Mouse (Mus musculus) bone marrow macrophage, adult 2 months (primary cell): ENCODE measurements around the gene Pola2. TPM values are rescaled to one million over a fixed set of nuclear protein-coding genes. Genes with fewer than 3 reads are reported as not detected.

Experiments used
- H3K27ac ChIP-seq: 2 replicates; pipeline ENCODE4 v1.5.1; 2012; ENCODE audit warnings: low read depth, low read length; ENCODE audit not compliant: insufficient read depth
- H3K4me1 ChIP-seq: 2 replicates; pipeline ENCODE4 v1.6.1; 2012; ENCODE audit warnings: low read length; ENCODE audit not compliant: control insufficient read depth, insufficient read depth
- H3K4me3 ChIP-seq: 2 replicates; pipeline ENCODE4 v1.5.1; 2012; ENCODE audit warnings: mild to moderate bottlenecking, low read length, moderate library complexity; ENCODE audit not compliant: insufficient read depth
- CTCF ChIP-seq: IDR thresholded peaks from 2 replicates; pipeline ENCODE4 v1.5.1; 2012; ENCODE audit warnings: low read depth, mild to moderate bottlenecking, low read length, moderate library complexity
- POLR2A ChIP-seq: IDR thresholded peaks from 2 replicates; pipeline ENCODE4 v1.6.1; 2012; ENCODE audit warnings: mild to moderate bottlenecking, low read depth, low read length, borderline replicate concordance
- polyA plus RNA-seq: library from polyadenylated mRNA; stranded (reverse); fragments of >200 nt; gene quantifications from 2 replicates; pipeline ENCODE4 v1.2.4, GENCODE M21; 2012; ENCODE audit not compliant: missing spikeins, insufficient read depth, insufficient read length

Gene Pola2
- polyA plus RNA-seq, 1 experiment: 24.7 TPM

DNA sequence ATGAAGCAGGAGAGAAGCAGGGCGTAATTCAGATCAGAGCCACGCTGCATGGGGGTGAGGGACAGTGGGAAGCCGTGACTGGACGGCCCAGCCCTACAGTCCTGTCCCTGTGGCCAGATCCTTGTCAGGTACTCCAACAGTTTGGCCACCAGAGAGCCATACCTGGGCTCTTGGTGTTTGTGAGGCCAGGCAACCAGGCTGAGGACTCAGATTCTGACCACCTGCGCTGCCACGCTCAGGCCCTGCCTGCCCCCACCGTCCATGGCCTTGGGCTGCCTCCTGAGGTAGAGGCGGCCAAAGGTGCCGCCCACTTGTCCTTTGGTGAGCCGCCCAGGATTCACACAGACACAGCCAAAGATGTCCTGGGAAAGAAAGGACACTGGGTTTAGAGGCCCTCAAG is 23.3 kb downstream of the Pola2 start:
- no peak for TF ChIP-seq CTCF
- no peak for TF ChIP-seq POLR2A
- peaks cover 22% of the 10 kb centered on the region for H3K4me1 ChIP-seq
- H3K27ac ChIP-seq: no peak overlapping the region
- no peak overlapping the region for H3K4me3 ChIP-seq

DNA sequence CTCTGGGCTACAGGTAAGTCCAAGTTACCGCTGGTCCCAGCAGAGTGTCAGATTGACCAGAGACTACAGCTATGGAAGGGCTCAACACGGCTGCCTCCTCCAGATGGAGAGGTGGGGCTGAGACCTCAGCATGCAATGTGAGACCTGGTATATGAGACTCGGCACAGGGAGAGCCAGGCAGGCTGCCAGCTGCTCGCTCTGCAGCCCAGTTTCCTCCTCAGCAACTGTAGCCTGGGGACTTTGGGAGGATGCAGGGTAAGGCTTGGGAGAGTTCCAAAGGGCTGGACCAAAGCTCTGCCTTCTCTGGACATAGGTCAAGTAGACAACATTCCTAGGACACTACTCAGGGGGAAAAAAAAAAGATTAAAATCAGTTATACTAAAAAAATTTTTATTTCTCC is 23.8 kb downstream of the Pola2 start:
- Histone ChIP-seq H3K27ac (no peak overlapping the region), H3K4me3 (no peak overlapping the region), H3K4me1 (peaks cover 19% of the 10 kb centered on the region)
- TF ChIP-seq POLR2A (no peak), CTCF (no peak)

DNA sequence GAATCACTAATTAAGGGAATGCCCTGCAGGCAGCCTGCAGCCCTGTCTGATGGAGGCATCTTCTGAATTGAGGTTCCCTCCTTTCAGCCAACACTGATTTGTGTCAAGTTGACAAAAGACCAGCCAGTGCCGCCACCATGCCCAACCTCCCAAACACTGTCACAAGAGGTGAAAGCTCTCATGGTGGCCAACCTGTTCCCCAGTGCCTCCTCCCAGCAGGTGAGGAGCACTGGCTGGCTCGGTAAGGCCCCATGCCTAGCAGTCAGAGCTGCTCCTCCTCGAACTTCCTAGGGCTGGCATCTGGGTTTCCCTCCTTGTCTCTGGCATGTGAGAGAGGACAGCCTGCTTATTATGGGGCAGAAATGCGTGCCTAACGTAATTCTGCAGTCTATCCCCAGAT is 24.3 kb downstream of the Pola2 start:
- H3K4me1 ChIP-seq: peaks cover 15% of the 10 kb centered on the region
- TF ChIP-seq POLR2A (no peak), CTCF (no peak)
- H3K4me3 ChIP-seq: no peak overlapping the region
- no peak overlapping the region for H3K27ac ChIP-seq

DNA sequence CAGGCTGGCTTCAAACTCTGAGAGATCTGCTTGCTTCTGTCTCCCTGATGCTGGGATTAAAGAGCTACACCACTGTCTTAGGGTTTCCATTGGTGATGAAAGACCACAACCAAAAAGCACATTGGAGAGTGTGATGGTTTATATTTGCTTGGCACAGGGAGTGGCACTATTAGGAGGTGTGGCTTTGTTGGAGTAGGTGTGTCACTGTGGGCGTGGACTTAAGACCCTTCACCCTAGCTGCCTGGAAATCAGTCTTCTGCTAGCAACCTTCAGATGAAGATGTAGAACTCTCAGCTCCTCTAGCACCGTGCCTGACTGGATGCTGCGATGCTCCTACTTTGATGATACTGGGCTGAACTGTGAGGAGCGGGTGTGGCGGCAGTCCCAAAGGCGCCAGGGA is 25.5 kb downstream of the Pola2 start:
- no peak overlapping the region for H3K4me3 ChIP-seq
- peaks cover 5% of the 10 kb centered on the region; the same call in 1 of the 2 replicates for H3K4me1 ChIP-seq
- H3K27ac ChIP-seq: no peak overlapping the region
- TF ChIP-seq CTCF (no peak), POLR2A (no peak)

DNA sequence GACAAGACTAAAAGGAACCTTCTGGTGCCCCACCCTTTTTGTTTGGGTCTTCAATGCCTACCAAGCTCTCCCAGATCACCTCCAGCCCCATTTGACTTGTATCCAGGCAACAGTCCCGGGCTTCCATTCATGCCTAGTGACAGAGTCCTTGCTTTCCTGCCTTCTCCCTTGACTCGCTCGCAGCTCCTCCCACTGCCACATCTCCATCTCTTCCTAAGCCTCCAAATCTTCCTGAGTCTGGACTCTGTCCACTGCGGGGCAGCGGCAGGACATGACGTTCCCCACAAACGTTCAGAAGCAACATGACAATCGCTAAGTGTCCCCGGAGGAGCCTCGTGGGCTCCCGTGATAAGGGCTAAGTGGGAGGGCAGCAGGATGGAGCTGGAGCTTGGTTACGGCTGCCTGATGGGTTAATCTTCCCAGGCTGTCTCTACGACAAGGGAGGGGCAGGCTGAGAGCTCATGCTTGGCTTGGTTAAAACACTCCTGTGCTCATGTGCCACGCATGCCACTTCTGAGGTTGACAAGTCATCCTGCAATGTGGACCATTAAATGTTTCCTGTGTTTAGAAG is 26.1 kb downstream of the Pola2 start:
- Histone ChIP-seq H3K4me3 (no peak overlapping the region), H3K4me1 (peaks cover 5% of the 10 kb centered on the region; the same call in 1 of the 2 replicates), H3K27ac (no peak overlapping the region)
- TF ChIP-seq CTCF (no peak), POLR2A (no peak)

DNA sequence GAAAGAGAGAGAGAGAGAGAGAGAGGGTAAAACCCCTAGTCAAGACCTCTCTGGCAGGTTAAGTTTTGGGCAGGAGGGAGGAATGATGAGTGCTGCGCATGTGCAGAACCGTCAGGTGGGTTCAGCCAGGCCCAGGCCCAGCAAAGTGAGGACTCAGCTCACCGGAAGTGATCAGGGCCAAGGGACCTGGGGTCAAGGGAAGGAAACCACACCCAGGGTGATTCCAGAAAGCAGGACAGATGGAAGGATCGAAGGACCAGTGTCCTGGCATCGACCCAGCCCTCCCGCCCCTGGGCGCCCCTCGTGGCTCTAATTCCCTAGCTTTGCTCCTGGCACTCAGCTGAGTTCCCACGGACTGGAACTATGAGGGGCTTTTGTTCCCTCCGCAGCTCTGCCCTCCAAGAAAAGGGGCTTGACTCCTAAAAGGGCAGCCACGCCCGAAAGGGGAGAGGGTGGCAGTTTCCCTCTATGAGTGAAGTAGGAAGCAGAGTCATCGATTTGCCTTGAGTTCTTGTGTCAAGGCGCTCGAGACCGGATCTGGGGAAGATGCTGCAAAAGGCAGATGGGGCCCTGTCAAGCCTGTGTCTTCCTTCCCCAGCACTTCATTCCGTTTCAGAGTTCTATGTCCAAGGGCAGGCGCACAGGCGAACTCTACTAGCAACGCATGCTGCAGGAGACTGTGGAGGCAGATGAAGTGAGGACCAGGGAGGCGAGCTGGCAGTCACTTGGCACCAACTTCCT is 26.7 kb downstream of the Pola2 start:
- Histone ChIP-seq H3K27ac (no peak overlapping the region), H3K4me3 (no peak overlapping the region), H3K4me1 (peaks cover 5% of the 10 kb centered on the region)
- TF ChIP-seq POLR2A: no peak
- TF ChIP-seq CTCF: no peak

DNA sequence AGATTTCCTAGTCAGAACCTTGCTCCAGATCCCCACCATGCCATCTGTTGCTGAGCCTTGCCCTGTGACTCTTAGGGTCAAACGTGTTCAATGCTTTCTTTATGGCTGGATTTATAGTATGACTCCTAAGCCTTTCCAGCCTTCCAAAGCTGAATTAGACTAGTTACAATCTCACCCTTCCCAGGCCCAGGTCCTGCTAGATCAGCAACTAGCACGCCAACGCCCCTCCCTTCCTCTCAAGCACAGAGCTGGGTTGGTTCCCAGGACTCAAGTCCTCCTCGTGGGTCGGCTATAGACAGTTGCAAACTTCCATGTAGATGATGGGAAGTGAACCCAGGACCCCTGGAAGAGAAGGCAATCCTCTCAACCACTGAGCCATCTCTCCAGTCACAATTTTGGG is 28.3 kb downstream of the Pola2 start:
- H3K4me1 ChIP-seq: peaks cover 19% of the 10 kb centered on the region
- no peak for TF ChIP-seq CTCF
- H3K27ac ChIP-seq: no peak overlapping the region
- H3K4me3 ChIP-seq: no peak overlapping the region

DNA sequence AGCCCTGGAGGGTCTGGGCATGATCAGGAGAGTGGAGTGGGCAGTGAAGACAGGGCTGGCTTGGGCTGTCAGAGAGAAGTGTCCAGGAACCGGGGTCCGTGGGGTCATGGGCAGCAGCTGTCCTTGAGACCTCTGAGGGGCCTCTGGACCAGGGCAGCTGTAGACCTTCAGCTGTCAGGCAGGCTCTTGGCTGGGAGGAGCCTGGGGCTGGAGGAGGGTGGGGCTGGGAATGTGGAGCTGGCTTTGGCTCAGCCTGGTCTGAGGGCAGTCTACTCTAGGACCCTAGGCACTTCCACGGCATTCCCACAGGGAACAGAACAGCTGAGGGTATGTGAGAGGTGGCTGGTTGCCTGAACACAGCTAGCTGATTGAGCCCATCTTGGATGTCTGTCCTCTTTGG is 28.7 kb downstream of the Pola2 start:
- H3K4me1 ChIP-seq: peaks cover 24% of the 10 kb centered on the region
- no peak overlapping the region for H3K27ac ChIP-seq
- no peak for TF ChIP-seq POLR2A
- TF ChIP-seq CTCF: no peak
- no peak overlapping the region for H3K4me3 ChIP-seq

DNA sequence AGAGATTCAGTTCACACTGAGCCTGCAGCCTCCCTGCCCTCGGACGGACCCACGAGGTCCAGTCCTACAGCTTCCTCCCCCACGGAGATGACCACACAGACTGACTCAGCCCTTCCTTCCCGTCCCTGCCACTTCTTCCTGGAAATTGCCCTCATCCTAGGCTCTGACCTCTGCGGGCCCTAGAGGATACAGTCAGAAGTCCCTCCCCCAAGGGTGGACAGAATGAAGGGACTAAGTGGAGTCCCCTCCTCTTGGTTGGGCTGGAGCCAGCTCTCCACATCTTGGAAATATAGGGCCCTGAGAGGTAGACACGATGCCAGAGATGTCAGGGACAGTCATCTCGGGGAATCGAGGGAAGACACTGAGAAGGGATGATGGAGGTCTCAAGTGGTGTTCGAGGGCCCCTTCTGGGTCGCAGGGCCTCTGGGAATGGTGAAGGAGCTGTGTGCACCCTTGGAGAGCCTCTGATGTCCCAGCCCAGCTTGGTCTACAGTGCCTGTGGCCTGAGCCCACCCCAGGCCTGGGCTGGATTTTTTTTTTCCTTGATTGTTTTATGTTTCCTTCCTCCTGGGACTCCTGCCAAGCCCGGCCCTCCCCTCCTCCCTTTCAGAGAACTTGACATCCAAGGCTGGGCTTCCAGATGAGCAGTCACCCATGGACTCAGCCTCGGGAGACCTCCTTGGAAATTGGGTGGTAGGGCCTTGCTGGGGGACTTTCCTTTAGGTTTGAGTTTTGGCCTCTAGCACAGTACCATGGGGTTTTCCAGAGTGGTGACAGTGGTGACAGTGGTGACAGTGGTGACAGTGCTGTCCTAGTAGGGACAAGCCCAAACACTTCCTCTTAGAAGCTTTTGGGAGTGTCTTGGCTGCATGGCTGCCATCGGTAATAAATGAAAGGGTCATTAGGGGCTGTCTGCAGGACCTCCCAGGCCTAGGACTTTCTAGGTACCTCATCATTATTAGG is 34.1 kb downstream of the Pola2 start:
- Histone ChIP-seq H3K27ac (peak overlapping the region; percentile 93), H3K4me3 (no peak overlapping the region), H3K4me1 (peaks cover 43% of the 10 kb centered on the region)
- TF ChIP-seq CTCF (no peak), POLR2A (no peak)
